Mouse (Mus musculus) c-Kit-negative CD71-positive TER-119-positive erythroid progenitor cells, embryonic 14.5 days (primary cell): ENCODE data around the gene Cnot6l.

Source experiments
- DNase-seq: peaks from one replicate; pipeline ENCODE4 v3.0.0-alpha.2; 2013; ENCODE audit warnings: low read depth, low spot score

The Cnot6l gene

DNA sequence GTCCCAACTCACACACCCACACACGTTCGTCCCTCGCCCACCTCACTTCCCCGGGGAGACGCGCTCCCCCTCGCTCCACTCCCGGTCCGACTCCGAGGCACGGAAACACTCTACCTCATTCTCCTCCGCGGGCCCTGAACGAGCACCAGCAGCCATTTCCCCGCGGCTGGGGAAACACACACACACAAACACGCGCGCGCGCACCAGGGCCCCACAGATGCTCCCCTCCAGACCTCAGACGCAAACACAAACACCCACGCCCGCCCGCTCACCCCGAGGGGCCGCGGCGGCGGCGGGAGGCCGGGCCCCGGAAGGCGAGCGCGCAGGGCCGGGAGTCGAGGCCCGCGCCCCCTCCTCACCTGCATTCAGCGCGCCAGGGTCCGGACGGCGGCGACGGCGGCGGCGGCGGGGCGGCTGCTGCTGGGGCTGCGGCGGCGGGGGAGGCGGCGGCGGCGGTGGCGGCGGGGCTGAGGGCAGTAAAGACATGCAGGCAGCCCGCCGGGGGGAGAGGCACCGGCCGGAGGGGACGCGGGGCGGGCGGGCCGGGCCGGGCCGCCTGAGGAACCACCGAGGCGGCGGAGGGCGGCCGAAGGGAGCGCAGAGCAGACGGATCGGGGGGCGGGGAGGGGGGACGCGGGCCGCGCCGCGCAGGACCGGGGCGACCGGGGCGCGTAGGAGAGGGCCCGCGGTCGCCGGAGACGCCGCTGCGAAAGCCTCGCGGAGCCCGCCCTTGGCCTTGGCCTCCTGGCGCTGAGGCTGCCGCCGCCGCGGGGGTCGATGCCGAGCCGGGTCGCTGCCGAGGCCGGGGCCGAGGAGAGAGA, 2.2 kb downstream of the Cnot6l start:
- DNase-seq, result no peak

DNA sequence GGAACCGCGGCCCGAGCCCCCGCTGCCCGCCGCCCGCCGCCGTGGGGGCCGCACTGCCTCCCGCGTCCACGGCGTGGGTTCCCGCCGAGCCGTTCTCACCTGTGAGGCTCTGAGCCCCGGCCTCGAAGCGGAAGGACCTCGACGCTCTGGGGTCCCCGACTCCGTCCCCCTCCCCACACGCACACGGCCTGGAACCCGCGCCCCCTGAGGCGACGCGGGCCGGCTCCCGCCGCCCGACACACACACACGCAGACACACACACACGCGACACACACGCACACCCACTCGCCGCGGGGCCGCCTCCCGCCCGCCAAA, 2.8 kb downstream of the Cnot6l start:
- no peak for DNase-seq

DNA sequence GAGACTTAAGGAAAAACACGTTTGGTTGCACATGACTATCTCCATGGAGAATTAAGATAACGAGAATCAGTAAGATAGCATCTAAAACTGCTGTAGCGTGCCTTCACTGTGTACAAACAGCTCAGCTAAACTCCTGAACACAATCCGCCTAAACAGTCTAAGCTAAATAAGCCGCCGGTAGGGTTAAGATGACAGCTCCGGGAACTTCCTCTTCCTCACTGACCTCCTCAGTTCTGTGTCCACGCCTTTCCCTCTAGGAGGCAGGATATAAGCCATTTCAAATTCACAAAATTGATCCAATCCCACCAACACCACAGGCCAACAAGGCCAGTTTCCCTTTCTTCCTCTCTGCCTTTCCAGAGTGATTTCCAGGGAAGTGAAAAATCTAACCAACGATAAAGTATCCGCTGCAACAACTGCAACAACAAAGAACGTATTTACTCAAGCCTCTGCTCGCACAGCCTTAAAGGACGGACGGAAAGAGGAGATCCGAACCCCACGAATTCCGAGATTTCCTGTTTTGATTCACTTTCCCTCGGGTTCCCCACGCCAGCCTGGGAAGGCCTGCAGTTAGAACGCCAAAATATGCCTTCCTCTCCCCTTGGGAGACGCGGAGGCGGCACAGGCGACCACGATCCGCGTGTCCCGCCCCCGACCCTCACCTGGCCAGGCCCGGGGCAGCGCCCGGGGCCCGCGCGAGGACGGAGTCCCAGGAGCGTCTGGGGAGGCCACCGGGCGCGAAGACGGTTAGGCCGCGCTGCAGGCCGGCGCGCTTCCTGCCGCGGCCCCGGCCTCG, 3.3 kb downstream of the Cnot6l start:
- DNase-seq, result no peak

DNA sequence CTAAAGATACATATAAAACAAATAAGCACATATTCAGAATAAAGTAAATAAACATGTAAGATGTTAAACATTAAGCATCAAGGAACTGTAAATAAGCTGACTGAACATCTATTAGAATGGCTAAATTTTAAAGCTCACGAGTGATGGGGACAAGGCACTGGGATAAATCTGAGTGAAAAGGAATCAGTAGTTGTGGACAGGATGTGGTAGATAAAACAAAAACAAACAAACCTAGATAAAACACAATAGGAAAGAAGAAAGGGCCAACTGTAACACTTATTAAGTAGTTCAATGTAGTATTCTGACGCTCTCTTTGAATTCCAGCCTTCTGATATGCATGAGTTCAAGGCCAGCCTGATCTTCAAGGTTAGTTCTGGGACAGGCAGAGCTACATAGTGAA, 21.6 kb downstream of the Cnot6l start:
- no peak for DNase-seq

DNA sequence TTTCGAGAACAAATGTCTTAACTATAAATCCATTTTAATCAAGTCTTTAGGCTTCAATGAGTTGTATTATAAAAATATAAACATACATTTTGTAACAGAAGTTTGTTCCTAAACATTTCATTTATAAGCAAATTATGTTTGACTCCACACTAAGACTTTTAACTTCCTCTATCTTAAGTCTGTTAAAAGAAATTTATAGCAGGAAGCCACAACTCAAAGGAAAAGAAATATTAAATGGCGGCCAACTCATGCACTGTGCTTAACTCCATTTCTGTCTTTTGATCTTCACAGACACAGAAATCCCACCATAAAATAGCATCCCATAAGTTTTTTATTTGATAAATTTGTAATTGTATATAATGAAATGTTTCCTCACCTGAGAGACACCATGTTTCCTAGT, 33.3 kb downstream of the Cnot6l start:
- DNase-seq, result no peak

DNA sequence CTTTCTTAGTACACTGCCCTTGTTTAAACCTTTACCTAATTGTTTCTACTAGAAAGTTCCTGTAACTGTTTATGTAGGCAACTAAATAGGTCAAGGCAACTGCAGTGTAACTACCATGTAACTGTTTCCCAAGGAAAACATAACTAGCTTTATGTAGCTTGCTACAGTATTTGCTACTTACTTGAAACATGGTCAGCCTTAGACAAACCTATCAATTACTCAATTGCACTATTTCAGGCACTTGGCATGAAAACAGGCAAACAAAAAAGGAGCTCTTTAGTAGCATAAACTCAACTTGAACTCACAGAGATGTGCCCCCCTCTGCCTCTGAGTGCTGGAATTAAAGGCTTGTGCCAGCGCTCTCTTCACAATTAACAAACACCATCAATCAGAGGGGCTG, 37.1 kb downstream of the Cnot6l start:
- DNase-seq, result no peak

DNA sequence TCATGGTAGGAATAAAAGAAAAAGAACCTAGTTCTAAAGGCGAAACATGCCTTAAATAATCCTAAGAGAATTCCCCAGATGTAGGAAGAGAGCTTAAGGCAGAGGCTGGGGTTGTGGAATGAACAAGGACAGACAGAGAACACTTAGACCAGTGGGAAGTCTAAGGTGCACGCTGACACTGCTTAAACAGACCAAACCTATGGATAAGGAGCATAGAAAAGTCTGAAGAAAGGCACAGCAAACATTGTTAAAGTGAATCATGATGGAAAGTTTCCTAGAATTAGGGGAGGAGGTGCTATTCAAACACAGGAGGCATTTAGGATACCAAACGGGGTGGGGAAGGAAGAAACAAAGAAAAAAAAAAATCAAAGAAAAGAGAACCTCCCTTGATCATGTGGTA, 49.0 kb downstream of the Cnot6l start:
- DNase-seq, result no peak

DNA sequence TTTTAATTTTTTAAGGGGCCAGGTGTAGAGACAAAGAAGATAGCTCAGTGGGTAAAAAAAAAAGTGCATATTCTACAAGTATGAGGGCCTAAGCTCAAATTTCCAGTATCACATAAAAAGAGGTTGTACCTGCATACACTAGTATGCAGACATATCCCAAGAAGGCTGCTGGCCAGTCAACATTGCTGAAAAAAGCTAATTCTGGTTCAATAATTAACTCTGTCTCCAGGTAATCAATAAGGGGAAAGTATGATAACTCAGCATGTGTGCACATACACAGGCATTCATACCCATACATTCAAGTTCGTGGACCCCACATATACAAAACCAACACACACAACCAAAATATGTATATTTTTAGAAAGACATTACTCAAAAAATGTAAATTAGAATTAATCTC, 59.3 kb downstream of the Cnot6l start:
- no peak for DNase-seq

DNA sequence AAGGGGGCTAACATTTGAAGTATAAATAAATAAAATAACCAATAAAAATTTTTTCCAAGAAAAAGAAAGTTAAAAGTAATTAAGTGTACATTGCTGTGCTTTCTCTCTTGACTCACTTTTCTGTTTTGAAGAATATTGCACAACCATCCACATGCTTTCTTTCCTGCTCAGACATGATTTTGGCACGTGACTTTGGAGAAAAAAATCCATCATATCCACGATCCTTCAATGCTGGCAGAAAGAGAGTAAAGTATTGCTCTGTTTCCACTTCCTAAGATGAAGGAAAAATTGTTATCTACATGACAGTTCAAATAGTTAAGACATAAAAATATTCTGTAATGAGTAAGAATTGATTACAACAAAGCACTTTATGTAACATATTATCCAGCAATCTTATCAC, 72.5 kb downstream of the Cnot6l start:
- no peak for DNase-seq

DNA sequence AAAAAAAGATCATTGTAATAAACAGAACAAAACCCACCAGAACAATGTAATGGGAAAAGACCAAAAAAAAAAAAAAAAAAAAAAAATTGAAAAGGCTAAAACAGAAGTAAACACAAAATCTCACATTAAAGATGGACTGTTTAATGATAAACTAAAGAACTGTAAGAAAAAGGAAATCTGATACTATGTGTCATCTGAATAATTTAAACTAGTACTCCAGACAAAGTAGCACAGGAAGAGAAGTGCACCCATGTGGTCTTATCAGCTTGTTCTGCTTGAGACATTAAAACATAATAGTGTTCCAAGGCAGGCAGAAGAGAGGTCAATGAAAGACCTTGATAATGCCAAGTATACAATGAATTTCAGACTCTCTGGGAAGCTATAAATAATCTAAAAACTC, 78.6 kb downstream of the Cnot6l start:
- no peak for DNase-seq

DNA sequence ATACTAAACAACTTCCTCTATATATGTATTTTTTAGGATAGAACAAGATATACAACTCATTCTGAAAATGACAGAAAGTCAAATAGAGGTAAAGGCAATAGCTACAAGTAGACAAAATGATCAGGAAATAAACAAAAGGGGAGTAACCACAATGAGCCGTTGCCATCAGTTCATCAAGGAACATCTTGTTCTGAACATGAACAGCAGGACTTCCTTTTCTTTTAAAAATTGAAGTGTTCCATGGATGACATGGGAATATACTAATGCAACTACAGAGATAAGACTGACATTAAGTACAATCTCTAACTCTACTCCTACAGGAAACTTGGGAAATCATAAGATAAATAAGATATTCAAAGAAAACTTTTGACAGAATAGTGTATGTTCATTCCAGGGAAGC, 84.9 kb downstream of the Cnot6l start:
- no peak for DNase-seq

DNA sequence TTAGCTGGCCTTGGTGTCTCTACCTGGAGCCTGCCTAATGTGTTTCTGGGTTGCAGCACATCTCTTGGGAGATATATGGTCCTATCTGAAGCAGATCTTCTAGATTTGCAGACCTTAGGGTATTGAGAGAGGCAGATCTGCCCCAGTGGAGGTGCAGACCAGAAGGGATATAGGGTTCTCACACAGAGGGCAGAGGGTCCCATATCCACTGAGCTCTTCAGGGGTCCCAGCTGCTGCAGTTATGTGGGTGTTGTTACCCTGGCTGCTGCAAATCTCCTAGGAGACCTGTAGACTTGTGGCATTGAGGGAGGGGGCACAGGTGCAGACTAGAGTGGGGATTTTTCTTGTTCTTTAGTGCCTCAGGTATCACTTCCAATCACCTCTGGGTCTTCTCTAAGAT, 98.4 kb downstream of the Cnot6l start:
- no peak for DNase-seq

DNA sequence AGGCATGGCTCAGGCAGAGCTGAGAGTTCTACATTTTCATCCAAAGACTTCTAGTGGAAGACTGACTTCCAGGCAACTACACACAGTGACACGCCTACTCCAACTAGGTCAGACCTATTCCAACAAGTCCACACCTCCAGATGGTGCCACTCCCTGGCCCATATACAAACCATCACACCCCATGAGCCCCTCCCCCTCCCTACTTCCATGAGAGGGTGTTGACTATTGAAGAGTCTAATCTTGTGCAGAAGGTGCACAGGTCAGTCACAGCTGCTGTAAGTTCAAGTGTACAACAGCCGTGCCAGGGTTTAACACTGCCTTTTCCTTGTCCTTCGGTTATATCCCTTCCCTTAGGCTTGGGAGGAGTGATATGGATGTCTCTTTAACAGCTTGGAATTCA, 121.5 kb downstream of the Cnot6l start:
- no peak for DNase-seq

DNA sequence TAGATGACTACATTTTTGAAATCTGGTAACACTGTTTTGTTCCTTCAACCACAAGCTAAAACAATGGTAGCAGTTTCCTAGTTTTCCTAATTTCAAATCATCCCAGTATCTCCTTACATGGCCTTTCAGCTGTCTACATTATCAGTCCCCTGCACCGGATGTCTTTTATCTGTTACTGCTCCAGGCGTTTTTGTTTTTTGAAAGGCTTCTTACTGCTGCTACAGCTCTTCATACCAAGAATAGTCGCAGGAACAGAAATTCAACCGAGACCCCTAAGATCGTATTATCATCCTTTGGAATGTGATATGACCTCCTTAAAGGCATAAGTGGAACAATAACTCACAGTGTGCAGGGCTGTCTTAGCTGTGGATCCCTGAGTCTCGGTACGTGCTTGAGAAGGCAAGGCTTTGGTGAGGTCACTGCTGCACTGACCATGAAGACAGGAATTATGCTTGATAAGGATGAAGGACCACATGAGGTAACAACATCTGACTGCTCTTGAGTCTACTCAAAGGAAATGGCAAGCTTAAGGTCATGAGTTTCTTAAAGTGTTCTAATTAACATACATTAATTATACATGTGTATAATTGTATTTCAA, 122.4 kb downstream of the Cnot6l start:
- DNase-seq, result no peak

DNA sequence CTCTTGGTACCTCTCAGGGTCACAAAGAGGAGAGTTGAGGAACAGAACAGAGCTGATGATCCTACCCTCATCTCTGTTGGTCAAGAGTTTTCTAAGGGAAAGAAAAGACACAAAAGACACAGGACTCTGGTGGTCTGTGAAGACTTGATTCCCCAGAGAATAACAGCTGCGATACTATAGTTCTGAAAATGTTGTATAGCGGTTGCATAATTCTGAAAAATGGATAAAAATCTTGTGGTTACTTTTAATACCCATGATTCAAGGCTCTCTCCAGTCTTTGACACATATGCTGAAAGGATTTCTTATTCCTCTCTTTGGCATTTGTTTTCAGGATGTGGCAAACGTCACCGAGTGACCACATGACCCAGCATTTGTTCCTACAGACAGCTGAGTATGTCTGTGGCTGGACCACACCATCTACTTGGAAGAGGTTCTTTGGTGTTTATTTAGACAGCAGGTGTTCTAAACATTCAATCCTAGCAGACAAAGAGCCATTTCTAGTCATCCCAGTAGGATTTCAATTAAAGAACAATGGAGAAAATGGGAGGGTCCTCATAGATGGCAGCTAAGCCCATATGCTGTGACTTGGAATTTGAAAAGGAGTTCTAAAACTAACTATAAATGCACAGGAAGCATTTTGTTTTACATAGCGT, 124.7 kb downstream of the Cnot6l start:
- DNase-seq, result no peak

DNA sequence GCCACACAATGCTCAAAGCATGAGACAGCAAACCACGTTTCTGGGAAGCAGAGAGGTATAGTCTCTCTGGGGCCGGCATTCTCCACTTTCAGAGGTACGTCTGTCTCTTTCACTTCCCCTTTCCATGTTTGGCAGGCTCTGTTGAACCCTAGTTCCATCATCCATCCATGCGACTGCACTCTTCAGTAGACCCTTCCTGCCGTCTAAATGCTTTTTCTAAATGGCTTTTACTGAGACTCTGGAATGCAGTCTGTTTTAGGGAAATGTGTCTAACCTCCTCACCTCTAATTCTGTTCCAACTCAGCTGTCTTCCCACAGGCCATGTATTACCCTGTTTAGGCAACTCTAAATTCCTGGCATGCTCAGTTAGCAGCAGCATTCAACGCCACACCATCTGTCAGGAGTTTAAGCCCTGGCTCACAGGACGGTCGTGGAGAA, 126.3 kb downstream of the Cnot6l start:
- DNase-seq, result no peak

DNA sequence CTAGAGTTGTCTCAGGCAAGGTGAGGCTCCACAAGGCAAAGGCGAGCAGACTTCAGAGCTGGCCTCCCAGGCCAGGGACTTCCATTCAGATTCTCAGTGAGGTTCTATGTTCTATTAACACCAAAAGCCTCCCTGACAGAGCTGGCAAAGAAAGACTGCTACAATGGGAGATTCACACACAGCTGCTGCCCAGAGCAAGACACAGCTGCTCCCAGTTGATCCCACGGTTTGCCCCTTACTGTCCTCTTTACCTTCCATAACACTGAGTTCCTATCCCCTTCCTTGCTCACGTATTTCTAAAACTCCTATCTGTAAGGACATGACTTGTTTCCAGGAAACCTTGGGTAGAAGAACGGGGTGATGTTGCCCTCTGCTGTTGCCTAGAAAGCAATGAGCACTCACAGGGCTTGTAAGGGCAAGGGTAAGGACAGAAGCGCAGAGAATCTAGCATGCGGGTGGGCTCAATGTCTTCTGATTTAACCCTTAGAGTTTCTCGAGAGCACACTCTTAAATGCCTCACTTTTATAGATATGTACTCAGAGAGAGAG, 127.8 kb downstream of the Cnot6l start:
- DNase-seq, result no peak

DNA sequence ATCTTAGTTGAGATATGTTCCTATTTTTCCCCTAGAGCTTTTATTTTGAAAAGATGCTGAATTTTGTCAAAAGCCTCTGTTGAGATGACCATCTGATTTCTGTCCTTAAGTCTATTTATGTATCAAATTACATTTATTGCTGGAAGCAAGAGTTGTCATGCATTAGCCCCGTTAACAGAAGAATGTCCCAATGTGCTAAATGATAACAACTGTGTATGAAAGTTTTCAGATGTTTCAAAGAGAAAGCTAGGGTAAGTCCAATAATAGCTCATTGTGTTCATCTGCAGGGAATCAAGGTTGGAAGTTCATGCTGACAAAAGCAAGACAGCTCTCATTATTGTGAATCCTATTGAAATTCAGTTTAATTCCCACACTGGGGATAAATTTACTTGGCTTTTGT, 129.9 kb downstream of the Cnot6l start:
- DNase-seq, result no peak

DNA sequence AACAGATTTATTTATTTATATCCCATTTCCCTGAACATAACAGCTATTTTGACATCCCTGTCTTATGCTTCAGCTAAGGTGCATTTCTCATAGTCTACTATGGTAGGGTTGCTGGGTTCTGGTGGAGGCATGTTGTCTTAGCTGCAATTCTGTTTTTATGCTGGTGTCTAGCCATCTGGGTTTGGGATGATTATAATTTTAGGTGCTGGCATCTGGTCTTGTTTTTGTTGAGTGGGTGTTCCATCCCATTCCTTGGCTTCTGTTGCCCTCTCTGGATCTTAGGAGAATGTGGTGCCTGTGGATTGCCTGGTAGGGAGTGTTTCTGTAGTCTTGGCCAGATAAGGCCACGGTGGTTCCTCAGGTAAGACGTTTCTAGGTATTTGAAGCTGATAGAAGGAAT, 134.2 kb downstream of the Cnot6l start:
- no peak for DNase-seq
